Mouse (Mus musculus) right cerebral cortex, adult 2 months (tissue): Measurements from ENCODE around the gene Tmprss15.
A peak's percentile ranks its signal among the peaks of the same experiment; 100 is the strongest.

Experiments
- DNase-seq, 2 experiments: peaks; one replicate each; pipeline ENCODE4 v3.0.0; 2021 to 2022; ENCODE audit warnings: low spot score in 2 of 2

The Tmprss15 gene

DNA sequence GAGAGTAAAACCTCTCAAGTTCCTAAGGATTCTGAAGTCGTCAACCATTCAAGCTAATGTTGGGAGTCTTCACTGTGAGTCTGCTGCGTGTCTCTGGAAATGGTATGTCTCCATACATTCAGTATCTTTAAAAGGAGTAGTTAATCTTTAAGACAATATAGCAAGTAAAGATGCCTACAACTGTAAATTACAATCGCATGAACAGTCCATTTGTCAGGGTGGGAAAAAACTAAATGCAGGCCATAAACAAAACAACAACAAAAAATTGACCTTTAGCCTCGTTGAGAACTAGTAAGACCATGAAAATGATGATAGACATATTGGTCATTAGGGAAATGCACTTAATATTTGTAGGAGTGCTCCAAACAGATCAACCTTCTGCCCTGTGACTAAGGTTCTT, at the start of gene Tmprss15:
Tmprss15 (minus strand) TSS at position 101 of the 400 bp plus-strand sequence.
- no peak for DNase-seq

DNA sequence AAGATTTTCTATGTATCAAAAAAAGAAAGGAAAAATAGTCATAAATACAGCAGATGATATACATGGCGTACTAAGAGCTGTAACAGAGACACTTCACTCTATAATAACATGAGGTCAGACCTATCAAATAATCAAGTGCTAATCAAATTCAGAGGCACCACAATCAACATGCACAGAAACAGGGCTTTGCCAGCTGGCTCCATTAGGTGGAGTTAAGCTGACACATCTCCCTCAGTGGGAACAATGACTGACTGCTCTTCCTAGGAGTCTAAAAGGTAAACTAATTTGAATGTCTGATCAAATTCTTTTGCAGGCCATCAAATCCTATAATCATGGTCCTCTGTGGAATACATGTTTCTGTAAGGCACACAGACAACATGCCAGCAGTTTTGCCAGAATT, 24.0 kb upstream of the Tmprss15 start:
- no peak for DNase-seq

DNA sequence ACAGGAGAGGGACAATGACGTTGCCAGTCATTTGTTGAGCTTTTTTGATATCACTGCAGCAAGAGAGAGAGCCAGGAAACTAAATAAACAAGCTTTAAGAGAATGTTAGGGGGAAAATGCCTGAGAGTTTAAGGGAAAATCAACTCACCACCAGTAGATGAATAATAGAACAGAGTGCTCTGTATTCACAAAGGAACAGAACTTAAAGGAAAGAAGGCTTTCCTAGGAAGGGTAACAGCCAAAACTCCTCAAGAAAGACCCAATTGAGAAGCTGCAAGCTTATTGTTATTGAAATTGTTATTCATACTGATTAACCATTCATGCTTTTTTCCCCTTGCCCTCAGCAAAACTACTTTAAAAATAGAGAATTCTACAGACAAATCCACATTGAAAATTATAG, 18.6 kb upstream of the Tmprss15 start:
- no peak for DNase-seq

DNA sequence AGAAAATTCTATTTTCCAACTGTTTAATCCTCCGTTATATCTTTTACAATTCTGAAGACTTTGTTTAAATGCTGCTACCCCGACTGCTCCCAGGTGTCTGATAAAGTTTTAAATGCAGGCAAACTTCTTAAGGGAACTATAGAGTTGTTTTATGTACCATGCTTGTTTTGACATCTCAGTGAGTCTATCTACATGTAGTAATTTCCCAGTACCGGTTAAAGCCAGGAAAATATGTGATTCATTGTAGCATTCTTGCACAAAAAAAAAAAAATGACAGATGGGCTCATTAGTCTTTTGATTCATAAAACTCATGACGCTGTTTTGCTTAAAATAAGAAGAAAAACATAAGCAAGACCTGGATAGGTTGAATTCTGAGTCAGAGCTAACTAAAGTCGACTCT, 18.1 kb upstream of the Tmprss15 start:
- no peak for DNase-seq

DNA sequence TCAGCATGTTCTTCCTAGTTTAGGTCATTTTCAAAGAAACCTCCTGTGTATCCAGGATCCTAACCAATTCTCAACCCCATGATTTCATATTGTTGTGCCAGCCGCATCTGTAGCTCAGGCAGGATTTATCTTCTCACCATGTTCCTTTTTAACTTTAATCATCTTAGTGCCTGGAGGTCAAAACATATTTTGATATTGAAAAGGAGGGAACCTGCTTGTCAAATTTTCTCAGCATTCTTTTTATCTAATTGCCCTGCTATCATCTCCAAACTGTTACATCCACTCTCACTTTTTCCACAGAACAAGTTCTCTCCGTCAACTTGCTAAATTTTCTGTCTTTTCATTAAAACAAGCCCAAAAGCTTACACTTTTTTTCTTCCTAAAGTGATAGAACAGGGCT, 9.4 kb upstream of the Tmprss15 start:
- DNase-seq: no peak

DNA sequence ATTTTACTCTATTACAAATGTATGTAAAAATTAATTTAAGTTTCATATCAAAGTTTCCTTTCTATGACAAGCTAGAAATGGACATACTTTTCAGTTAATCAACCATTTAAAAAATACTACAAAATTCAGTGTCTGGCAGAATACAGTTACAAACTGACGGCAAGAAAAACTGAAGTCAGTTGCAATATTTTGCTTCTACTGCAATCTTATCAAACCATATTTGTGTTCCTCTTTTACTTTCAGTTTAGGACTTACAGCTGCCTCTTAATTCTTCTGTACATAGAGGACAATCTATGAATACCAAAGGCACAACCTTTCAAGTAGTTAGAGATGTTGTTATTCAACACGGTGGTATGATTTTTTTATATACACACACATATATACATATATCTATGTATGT, 7.4 kb upstream of the Tmprss15 start:
- DNase-seq: no peak

DNA sequence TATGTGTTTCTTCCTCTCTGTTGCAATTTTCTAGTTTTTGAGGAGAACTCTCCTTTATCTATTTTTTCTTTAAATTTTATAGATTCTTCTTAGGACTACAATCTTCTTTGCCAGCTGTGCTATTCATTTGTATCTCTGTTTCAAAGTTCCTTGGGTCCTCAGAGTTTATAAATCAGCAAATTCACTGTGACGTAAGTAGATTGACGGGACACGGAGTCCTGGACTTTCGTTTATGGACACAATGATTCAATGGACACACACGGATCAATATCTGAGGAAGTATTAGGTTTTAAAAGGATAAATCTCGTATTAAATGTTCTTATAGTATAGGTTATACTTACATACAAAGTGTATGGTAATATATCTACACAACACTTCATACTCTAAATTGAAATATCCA, 4.3 kb downstream of the Tmprss15 start:
- no peak for DNase-seq

DNA sequence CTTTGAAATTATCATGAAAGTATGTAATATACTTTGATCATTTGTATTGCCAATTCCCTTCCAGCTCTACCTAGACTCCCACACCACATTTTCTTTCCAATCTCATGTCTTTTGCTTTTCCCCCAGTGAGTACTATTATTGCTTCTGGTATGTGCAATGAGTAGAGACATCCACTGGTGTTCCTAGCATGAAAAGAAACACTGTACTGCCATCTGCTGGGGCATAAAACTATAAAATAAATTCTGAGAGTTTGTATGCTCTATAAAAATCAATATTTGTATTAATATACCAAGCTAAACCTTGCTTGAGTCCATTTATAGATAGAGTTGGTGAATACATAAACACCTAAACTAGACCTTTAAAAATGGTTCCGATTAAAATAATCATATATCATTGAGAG, 27.0 kb downstream of the Tmprss15 start:
- no peak for DNase-seq

DNA sequence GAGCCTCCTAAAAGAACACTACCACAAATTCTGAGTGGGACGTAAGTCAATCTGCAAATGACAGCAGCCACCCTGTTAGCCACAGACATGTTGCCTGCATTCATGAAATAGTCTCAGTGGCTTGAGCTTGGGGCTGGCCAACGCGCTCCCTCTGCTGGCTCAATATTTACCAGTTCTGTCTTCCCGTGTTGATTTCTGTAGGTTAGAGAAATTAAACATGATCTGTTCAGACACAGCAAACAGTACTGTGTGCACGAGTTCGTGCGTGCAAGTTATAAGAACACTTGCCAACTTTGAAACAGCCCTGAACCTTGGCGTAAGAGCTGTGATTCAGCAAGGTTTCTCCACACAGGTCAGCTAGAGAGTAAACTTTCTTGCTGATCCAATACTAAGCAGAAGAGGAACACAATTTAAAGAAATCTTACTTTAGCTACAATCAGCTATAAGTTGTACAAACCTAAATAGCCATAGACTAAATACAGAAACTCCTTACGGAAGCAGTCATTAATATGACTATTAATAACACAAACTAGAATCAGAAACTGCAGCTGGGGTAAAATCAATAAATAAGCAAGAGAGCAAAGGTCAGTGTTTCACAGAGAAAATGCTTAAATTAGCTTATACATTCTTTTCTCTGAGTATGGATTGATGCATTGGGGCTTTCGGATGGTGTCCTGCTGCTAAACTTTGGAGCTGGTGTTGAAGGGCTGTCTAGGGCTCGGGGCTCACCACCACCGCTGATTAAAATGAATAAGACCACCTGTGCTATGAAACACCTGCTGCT, 31.9 kb downstream of the Tmprss15 start:
- peak; percentile 61 to 66 for DNase-seq

DNA sequence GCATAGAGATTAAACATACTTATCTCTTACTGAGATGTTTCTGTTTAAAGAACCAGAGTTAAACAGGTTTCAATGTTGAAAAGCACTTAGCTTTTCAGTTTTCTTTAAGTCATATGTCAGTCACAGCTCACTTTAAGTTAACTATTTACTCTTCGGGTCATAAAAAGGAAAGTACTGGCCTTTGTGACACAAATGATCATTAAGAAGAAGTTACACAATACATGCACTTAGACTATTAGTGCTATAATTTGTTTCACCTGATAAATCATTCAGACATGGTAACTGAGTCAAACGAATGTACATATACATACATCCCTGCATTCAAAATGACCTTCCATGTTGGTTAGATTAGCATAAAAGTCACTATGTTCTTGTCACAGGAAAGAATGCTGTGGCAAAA, 58.3 kb downstream of the Tmprss15 start:
- DNase-seq: no peak

DNA sequence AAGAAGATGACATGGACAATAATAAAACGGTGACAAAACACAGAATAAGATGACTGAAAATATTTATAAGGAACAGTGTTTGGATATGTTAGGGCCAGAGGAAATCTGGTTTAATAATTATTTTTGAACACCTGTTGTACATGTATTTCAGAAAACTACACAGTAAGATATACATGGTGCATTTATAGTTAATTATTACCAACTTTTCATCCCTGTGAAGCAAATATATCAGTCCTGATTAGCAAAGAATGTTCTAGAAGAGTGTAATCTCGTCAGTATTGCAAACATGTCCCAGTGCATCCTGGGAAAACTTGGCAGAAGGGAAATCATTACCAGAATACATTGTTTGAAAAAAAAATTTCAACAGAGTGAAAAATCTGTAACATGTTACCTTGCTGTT, 88.1 kb downstream of the Tmprss15 start:
- DNase-seq: no peak

DNA sequence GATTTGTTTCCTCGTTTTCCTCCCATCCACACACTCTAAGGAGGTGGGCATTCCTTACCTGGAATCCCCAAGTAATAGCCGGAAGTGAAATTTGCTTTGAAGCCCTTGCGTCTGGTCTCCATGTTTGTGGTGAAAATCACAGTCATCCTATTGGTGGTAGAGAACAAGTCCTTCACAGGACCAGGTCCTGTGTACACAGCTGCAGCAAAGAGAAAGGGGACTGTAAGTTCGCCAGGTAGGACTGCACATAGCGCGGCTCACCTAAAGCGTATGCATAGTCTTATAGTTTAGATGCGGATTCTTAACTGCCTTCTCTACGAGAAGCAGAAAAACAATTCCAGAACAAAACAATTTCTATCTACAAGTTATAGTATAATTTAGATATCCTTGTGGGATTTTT, 89.2 kb downstream of the Tmprss15 start:
- DNase-seq: no peak

DNA sequence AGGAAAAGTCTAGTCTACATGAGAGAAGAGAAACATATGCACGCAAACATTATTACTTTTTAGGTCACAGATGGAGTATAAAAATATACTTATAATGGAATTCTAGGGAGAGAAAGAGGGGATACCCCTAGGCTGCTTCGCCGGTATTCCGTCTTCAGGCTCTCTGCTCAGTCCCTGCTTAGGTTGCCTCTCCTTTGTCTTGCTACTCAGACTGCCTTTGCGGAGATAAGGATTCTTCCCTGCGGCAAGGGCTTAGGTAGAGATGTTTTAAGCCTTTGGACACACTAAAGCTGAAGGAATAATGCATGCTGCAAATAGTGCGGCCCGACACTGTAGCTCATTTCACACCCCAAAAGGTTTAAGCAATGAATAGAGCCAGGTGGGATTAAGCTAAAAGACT, 114.5 kb downstream of the Tmprss15 start:
- no peak for DNase-seq

DNA sequence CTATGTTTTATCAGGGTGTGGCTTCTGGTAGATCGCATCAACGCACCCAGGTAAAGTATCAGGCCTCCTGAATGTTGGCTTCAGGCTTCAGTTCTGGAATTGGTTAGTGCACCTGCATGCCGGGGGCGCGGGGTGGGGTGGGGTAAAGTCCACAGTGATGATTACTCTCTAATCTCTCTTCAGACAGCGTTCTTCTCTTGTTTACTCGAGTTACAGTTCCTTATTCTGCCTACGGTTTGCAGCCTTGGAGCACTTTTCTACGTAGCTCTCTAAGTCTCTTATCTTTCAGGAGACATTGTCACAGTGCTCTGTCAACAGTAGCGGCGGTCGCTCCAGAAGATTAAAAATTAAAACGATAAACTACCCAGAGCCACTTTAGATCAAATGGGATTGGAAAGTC, 116.8 kb downstream of the Tmprss15 start:
- no peak for DNase-seq

DNA sequence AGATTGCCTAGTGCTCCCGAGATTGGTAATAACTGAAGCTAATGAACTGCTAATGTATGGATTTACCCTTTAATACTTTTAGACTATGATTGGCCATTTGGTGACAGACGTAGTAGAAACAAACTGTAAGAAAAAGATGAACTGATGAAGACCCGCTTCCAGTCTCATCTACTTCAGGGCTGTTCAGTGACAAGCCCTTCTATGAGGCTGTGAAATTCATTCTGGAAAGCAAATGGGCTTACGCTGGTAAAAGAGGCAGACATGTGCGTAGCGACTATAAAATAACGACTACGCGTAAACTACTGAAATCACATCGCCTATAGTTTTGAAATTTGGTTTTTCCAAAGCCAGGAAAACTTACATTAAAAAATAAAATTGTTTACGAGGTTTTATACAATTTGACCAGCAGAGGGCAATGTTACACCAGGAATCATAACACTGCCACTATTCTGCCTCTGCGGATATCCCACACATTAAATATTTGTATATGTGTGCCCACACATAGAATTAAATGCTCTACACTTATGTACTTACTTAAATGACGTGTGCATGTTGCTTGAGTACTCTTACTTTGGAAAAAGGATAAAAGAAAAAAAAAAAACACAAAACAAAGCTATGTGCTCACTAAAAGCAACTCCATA, 121.7 kb downstream of the Tmprss15 start:
- DNase-seq: peak in 1 of 2 experiments; percentile 14

DNA sequence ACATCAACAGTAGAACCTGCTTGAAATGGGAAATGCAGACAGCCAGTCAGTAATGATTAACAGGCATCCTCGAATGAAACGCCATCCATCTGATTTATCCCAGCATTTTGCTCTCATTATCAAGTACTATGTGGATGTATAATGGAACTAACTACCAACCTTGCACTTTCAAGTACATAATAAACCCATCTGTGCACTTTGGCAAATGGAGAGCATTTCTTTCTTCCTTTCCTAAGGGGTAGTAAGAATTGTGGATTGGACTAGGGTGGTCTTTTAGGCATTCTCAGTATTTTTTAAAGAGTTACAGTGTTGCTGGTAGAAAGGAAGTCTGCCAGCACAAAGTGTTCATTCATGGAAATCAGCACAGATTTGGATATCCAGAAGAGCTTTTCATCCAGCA, 133.5 kb downstream of the Tmprss15 start:
- DNase-seq: no peak

DNA sequence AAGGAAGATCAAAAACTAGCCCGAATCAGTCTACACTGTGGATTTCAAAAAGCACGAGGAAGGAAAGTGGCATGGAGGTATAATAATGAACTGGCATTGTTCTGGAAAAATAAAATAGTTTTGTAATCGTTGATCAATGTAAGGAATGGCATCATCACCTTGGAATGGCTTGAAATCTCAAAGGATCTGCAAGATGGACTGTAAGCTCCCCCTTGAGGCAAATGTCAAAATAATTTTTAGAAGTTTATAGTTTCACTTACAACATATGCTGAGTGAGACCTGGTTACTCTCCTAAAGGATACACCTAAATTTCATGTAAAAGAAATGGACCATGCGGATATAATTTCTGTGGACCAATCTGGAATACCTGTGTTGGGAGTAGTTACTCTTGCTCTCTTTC, 140.5 kb downstream of the Tmprss15 start:
- no peak for DNase-seq

DNA sequence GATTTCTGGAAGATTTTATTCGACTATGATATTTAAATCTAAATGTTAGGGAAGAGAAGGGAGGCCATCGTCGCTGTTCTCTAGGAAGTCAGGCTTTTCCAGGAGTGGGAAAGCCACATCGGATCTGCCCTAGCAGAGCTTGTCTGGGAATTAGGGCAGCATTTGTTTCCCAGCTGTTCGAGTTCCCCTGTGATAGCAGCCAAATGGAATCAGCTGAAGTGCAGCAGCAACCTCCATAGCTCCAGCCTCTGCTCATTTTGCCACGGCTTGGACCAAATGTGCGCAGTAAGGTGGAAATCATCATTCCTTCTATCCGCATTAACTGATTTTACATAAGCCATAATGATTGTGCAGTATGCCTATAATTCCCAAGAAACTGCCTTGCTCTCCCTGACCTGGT, 153.1 kb downstream of the Tmprss15 start:
- no peak for DNase-seq

DNA sequence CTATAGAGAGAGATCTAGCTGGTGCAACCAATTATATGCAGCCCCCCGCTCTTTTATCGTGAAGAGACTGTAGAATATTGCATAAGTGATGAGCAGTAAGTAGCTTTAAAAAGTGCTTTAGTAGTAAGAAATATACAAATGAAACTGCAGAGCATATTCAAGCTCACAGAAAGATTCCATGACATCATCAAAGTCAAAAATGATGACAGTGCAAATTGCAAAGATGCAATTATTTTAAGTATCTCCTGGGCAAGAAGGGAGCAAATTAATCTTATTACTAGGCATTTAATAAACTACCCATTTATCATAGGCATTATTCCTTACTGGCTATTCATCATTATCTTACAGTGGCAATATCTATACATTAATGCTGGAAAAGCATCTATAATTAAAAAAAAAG, 156.6 kb downstream of the Tmprss15 start:
- no peak for DNase-seq

DNA sequence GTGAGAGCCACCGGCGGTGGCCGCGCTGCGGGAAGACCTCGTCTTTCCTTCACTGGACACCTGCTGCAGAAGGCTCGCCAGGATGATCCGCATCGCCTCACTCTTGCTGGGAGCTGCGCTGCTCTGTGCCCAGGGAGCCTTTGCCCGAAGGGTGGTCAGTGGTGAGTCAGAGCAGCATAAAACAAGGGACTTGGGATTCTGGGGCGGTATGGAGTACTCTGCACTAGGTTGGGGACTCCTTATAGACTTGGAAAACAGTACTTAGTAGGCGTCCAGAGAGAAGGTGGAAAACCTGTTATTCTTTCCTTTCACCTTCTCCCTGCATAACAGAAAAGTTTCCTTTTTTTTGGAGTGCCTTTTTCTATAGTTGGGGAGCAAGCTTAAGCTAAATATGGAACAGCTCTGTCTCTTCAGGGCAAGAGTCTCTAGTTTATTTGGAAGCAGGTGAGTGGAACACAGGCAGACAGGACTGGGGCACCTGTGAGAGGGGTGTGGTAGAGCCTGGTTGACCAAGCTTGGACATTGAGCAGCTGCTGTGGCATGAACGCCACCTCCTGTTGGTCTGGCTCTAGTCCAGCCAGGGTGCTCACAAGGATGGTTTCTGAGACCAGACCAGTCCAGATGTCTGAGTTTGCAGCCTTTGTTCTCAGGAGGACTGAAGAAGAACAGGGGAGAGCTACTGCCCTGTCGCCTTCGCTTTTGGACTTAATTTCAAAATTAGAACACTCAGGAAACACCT, 159.4 kb downstream of the Tmprss15 start:
- DNase-seq: no peak

DNA sequence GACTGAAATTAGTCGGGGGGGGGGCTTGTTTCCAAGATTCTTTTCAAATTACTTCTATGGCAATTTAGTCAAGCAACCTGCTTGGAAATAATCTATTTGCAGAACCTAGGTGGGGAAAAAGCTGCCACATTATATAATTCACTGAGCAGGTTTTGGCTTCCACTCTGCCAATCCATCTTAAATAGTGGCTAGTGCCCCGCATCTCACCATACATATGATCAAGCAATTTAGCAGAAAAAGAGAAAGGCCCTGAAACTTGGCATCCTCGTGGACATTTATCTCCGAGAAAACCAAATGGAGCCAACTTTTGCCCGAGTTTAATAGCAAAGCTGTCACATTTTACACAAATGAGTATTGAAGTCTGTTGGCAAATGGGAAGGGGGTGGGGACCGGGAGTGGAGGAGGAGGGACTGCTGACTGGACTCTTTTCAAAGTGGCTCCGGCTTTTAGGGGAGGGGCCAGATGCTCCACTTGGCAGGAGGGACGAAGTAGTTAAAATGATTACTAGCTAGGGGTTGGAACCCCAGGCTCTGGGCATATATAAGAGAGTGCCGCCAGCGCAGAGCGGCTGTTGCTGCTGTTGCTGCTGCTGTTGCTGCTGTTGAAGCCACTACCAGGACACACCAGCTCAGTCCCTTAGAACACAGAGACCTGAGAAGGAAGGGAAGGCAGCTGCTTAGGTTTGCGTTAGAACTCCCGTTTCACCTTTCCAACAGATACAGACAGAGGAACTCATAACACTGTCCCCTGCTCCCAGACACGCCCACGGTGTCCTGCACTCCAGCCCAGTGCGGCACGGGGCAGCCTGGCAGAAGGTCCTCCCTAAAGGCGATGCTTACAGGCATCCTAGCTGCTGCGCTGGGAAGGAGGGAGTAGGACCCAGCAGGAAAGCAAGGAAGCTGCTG, 160.3 kb downstream of the Tmprss15 start, which contains the start of gene Chodl:
Chodl (plus strand) TSS at position 567 of the 905 bp plus-strand sequence.
- peak; percentile 8 to 11 for DNase-seq

DNA sequence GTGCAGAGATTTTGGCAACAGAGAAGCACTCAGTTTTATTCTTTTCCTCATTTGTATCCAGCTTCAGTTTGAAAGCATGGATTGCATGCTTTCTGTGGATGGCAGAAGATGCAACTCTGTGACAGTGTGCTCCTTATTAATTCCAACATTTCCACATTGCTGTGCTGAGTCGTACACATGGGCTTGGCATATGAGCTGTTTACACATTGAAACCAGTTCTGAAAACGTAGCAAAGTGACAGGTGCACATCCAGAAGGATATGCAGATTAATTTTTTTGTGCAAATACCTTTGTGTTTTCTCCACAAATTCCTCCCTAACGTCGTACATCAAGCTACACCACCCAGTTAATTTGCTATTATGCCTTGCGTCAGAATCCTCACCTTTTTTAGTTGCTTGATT, 168.3 kb downstream of the Tmprss15 start:
- DNase-seq: no peak
